In the genomic region with DNA sequence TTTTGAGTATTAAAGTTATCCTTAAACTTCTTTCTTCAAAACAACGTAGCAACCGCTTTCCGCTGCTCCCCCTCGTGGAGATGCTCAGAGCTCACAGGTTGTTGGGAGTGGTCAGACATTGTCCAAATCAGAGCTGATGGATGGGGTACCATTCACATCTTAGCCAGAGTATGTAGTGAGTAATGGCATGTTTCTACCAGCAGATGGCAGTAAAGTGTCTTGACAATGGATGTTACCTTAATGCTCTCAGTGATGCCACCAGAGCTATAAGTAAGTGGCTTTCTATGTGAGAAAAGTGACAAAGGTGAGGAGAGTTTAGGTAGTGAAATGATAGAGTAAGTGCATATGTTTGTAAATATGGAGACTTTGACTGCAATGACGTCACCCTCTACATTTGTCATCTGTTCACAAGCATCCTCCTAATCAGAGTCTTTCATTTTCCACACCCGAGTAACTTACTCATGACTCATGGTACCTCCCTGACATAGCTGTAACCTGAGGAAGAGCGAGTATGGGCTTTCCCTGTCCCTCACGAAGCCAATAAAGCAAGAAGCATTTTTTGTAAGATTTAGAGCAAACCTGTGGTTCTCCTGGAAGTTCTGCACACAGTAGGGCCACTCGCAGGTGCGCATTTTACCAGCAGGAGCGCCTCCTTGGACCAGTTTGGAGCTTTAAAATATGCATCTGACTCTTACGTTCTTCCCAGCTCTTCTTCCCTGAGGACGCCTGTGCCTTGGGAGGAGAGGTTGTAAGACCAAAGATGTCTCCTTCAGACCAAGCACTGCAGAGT, we compare ENCODE assay signal across 8 mouse cellular contexts.
A peak's percentile ranks its signal among the peaks of the same experiment; 100 is the strongest.
DNase-seq lines count a peak whose midpoint lies in the region; ATAC-seq and TF ChIP-seq lines count a peak whose summit lies in the region.
"Had no signal": no experiment of that assay in that cellular context is flagged by ENCODE, and none has a peak within 500 bp of the region (broad histone marks: within the 10 kb centered on the region; RNA-seq: fewer than 3 reads in every experiment).

No protein-coding gene starts in this region.

- H3K4me1 ChIP-seq in cerebellum, adult 2 months (ENCODE audit: control insufficient read depth, insufficient read depth, low read length) = peaks cover 10% of the 10 kb centered on the region

- DNase-seq in thymus, postnatal 0 days (ENCODE audit: low spot score) = peak; percentile 18
- no peak for DNase-seq in thymus, postnatal 25 days
- peak in 1 of 2 experiments; percentile 40 for DNase-seq in cerebellum, adult 2 months
- DNase-seq in large intestine, adult 2 months (ENCODE audit: low read depth, low spot score) = peak; percentile 21
- DNase-seq in yolk sac, embryonic 10.5 days (ENCODE audit: low spot score) = peak; percentile 40

- TF ChIP-seq POLR2A in cerebellum, adult 2 months (IDR thresholded peaks at IDR 0.05; ENCODE audit: borderline replicate concordance, insufficient read depth, low read length) = no peak

- no peak overlapping the region for H3K27ac ChIP-seq in cerebellum, adult 2 months (ENCODE audit: insufficient read depth, low read length)

- 60% methylated on average over 13 of the region's 13 CpGs for WGBS in cerebellum, adult 2 months
- WGBS in large intestine, adult 2 months = 49% methylated on average over 13 of the region's 13 CpGs

- TF ChIP-seq CTCF in cerebellum, adult 2 months (IDR thresholded peaks at IDR 0.05; ENCODE audit: borderline replicate concordance, insufficient read depth, low read depth, low read length) = peak; percentile 54; the same call in 1 of the 2 replicates

- H3K27me3 ChIP-seq in cerebellum, adult 2 months (ENCODE audit: control insufficient read depth, insufficient read depth, low read length) = peaks cover 1% of the 10 kb centered on the region; the same call in 1 of the 2 replicates

- ATAC-seq in granulocyte monocyte progenitor cell, adult 5-6 weeks (replicated peaks; ENCODE audit: poor library complexity, severe bottlenecking) = peak; percentile 94
- peak; percentile 89 for ATAC-seq in megakaryocyte-erythroid progenitor cell, adult 5-6 weeks (replicated peaks; ENCODE audit: low FRiP score, low TSS enrichment, poor library complexity, severe bottlenecking)

- H3K4me3 ChIP-seq in cerebellum, adult 2 months (replicated peaks; ENCODE audit: insufficient read depth, low read depth, low read length) = no peak overlapping the region
- H3K4me3 ChIP-seq: myocyte had no signal
